Mouse (Mus musculus) heart, adult 18-20 months (tissue): Measurements from ENCODE around the gene Angptl8. TPM values are rescaled to one million over a fixed set of nuclear protein-coding genes. Genes with fewer than 3 reads are reported as not detected.

ENCODE experiments used
- DNase-seq, 2 experiments: peaks; one replicate each; pipeline ENCODE4 v3.0.0; 2021 to 2022; ENCODE audit warnings: mixed read lengths in 1 of 2
- total RNA-seq, 2 experiments: library from RNA; stranded (reverse); gene quantifications; 2 replicates each; pipeline ENCODE4 v1.2.3; 2021

Gene Angptl8
- total RNA-seq, 2 experiments from 2014 or later: 0.69 TPM; not detected in 1

GRCm38 (mm10) chr9:21816716-21817305 lies 18.5 kb upstream of the Angptl8 start:
- no peak for DNase-seq

DNA sequence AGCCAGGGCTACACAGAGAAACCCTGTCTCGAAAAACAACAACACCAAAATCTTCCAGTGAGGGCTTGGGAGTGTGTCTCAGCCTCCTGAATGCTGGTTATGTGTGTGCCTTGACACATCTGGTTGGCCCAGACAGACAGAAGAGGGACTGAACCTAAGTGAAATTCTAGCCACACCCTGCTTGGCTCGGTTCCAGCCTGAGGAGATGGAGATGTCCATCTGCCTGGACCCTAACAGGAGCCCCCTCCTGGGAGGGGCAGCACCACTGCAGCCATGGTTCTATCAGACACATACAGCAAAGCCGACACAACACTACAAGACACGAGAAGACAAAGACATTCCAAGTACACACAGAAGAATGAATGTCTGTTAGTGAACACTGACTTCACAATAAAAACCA lies 17.2 kb upstream of the Angptl8 start:
- DNase-seq: no peak

DNA sequence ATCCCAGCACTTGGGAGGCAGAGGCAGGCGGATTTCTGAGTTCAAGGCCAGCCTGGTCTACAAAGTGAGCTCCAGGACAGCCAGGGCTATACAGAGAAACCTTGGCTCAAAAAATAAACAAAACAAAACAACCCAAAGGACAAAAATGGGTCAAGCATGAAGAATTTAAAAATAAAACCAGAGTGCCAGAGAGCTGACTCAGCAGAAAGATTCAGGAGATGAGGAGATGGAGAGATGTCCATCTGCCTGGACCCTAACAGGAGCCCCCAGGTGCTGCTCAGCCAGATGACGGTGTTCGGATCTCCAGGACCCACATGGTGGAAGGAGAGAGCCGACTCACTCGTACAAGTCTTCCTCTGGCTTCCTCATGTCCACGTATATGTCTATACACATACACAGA lies 16.7 kb upstream of the Angptl8 start:
- DNase-seq: no peak

- DNase-seq: no peak
Observed at GRCm38 (mm10) chr9:21819181-21819729, 16.1 kb upstream of the Angptl8 start.

DNA sequence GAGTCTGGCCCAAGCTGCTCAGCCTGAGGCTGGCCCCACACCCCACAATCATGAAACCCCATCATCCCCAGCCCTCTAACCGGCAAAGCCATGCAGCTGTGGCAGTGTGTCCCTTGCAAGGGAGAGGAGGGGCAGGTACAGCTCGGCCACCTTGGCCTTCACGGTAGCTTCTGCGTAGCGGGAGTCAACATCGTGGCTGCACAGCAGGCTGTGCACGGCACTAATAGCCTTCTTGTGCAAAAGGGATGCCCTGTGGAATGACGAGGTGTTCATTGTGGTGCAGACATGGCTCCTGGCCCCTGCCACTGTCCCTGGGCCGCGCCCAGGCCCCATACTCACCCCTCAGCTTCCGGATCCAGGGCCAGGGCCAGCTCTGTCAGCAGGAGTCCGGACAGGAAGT lies 15.1 kb upstream of the Angptl8 start:
- no peak for DNase-seq

GRCm38 (mm10) chr9:21822686-21823085 lies 12.6 kb upstream of the Angptl8 start:
- DNase-seq: no peak

GRCm38 (mm10) chr9:21823957-21824356 lies 11.4 kb upstream of the Angptl8 start:
- DNase-seq: no peak

DNA sequence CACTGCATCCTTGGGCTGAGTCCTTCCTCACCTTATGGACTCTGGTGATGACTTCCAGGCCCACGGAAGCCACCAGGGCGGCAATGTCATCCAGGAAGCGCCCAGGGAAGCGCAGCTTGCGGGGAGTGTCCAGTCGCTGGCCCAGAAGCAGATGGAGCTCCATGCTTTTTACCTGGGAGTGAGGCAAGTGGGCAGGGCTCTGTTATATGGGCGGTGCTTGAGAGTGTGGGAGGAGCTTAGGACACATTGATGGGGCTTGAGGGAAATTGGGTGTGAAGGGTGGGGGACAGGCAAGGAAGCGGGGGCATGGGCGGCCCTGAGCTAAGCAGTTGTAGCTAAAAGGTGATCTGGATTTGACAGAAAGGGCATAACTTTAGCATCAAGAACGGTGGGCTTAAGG lies 10.9 kb upstream of the Angptl8 start:
- no peak for DNase-seq

DNA sequence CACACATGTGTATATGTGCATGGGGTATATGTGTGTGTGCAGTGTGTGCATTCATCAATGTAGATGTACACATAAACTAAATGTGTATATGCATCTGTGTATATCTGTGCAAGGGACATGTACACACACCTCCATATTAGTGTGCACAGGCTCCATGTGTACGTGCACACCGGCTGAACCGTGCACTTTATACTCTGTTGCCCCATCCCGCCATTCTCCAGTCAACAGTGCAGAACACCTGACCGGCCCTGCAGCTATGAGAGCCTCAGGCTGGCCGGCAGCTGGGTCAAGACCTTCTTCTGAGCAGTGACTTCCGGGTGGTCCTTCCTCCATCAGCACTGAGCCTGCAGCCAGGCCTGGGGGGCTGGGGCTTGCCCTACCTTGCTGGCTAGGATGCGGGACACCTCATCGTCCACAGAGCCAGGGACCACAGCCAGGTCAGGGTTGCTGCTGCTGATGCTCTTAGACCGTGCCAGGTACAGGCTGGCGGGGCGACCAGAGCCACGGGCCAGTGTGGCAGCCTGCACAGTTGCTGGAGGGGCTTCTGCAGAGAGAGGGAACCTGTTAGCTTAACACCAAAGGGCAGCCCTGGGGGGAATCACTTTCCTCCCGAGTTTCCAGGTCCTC lies 5.4 kb upstream of the Angptl8 start:
- no peak for DNase-seq

- DNase-seq: no peak
Observed at GRCm38 (mm10) chr9:21830461-21830850, 4.9 kb upstream of the Angptl8 start.

- DNase-seq: no peak
Observed at GRCm38 (mm10) chr9:21830936-21831335, 4.4 kb upstream of the Angptl8 start.

DNA sequence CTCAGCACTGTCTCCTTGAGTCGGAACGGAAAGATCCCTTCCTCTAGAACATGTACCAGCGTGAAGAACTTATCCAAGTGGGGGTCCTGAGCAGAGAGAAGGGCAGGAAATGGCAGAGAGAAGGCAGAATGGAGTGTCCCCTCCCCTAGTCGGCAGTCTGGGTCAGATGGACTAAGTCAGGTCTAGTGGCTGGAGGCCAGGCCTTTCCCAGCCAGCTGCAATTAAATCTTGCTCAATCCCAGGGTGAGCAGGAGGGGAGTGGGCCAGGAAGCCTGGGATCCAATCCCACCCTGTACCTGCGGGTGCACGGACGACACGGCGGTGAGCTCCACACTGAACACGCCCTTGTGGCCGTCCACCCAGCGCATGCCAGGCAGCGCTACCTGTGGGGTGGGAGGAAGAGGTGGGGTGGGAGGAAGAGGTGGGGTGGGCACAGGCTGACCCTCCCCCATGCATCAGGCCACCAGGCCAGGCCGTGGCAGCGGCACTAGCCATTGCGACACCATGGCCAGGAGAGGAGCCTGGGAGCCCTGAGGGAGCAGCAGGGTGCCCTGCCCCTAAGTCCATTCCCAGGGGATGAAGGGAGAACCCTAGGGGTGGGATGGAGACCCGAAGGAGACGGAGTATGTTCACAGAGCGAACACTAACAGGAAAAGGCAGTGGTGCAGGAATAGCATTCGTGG lies 3.6 kb upstream of the Angptl8 start:
- DNase-seq: peak in 1 of 2 experiments; percentile 56

DNA sequence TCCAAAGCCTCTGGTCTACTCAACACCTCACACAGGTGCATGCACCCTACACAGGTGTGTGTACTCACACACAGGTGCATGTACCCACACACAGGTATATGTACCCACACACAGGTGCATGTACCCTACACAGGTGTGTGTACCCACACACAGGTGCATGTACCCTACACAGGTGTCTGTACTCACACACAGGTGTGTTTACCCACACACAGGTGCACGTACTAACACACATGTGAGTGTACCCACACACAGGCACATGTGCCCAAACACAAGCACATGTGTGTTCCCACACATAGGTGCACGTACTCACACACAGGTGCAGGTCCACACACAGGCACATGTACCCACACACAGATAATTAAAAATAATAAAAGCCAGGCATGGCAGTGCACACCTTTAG lies 2.4 kb downstream of the Angptl8 start:
- no peak for DNase-seq

DNA sequence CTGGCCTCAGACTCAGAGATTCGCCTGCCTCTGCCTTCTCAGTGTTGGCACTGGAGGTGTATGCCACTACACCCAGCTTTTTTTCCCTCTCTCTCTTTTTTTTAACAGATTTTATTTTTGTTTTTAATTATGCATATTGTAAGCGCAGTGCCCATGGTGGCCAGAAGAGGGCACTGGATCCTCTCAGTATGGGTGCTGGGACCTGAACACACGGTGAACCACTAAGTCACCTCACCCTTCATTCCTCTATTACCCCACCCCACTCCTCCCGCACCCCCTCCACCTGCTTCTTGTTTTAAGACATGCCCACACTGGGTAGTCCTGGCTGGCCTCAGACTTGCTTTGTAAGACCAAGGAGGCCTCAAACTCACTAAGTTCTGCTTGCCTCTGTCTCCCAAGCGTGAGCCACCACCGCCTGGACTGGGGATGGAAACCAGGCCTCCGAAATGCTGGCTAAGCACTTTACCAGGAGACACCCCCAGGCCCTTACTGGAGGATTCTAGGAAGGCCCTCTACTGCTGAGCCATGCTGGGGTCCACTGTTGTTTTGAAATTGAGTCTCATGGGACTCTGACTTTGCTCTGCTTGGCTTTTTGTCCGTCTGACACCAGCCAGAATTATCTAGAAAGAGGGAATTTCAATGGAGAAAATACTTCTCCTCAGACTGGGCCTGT lies 4.9 kb downstream of the Angptl8 start:
- DNase-seq: peak; percentile 38 to 70

- DNase-seq: no peak
Observed at GRCm38 (mm10) chr9:21841340-21841739, 6.0 kb downstream of the Angptl8 start.

DNA sequence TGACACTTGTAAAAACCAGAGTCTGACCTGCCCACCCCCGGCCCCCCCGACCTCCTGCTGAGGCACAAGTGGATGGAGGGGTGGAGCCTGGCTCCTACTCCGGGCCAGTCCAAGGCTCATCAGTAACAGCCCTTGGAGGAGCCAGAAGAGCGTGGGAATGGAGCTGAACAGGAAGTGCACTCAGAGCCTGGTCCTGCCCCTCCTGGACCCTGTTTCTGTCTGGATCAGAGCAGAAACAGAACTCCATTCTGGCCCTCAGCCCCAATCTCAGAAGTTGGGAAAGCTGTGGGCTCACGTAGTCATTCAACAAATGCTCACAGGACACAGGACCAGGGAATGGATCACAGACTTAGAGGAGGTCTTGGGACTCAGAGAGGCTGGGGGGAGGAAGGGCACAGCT lies 7.1 kb downstream of the Angptl8 start:
- DNase-seq: peak; percentile 81 to 90

- no peak for DNase-seq
Observed at GRCm38 (mm10) chr9:21843086-21843485, 7.8 kb downstream of the Angptl8 start.

DNA sequence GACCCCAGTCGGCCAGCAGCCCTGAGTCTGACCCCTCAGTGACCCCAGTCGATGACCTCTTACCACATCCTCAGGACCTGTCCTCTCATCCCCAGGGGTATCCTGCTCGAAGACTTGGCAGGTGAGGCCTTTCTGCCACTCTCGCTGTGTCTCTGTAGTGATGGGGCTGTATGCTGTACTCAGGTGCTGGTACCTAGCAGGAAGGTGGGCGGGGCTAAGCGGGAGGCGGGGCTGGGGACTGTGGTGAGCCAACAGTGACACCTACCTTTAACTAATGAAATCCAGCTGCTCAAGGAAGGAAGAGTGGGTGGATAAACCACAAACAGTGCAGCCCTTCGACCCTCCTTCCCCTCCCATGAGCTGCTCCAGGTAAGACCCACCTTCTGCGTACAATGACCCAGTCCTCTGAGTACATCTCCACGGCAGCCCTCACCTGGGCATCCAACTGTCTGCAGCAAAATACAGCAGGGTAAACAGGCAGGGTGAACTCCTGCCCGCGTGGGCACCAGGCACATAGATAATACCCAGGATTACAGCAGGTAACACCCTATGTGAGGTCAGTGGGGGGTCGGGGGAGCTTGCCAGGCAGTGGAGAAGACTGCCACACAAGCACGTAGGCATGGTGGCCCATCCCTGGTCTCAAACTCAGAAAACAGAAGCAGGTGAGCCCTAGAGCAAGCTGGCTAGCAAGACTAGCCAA lies 10.2 kb downstream of the Angptl8 start:
- no peak for DNase-seq

- DNase-seq: peak; percentile 82 to 93
Observed at GRCm38 (mm10) chr9:21846755-21847341, 11.5 kb downstream of the Angptl8 start.

DNA sequence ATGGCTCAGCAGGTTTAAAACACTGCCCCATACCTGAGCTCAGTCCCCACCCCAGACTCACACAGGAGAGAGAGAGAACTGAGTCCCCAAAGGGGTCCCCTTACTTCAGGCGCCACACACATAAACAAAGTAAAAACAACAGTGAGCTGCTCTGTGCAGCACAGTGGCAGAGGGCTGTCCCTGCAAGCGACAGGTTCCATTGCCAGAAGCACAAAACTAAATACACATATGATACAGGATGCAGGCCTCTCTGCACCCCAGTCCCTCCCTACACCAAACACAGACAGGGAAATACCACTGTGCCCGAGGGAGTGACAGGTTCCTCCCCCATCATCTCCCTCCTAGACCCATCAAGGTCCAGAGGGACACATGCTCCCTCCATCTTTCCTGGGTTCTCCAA lies 12.1 kb downstream of the Angptl8 start:
- DNase-seq: peak in 1 of 2 experiments; percentile 45

DNA sequence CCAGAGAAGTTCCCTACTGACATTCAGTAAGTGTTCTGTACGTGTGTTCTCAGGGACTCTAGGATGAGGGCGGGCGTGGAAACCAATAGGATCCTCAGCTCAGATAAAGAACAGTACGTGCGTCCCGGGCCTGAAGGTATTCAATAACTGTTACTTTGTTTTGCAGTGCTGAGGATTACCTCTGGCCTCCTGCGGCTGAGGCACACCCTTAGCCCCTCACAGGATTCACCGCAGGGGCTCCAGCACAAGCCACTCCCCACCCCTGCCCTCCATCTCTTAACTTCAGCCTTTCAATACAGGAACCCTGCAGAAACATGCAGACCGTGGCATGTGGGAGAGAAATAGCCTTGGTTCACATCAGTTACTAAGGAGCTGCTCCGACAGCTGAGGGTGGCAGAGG lies 12.6 kb downstream of the Angptl8 start:
- no peak for DNase-seq
